Mouse (Mus musculus): ENCODE measurements around the gene Pafah2.

DNA sequence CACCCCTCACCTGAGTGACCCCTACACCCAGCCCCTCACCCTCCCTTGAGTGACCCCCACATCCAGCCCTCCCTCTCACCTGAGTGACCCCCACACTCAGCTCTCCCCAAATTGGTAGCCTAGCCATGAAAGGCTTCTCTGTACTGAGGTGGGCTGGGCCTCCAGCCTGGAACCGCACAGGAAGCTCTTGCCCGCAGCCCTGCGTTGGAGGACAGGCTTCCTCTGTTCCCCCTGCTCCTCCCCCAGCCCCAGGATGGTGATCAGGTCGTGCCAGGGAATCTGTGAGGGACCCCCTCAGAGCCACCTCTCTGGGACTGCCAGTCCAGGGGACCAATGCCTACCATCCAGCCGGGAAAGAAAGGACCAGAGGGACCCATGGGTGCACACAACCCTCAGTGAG lies 30.8 kb upstream of the Pafah2 start:
- TF ChIP-seq POLR2A (IDR thresholded peaks at IDR 0.05; ENCODE audit: low read depth, low read length) (no peak), CTCF (conservative IDR thresholded peaks at IDR 0.05; ENCODE audit: insufficient read depth, insufficient read length, low read depth, low read length) (no peak)

Data from kidney, adult 2 months (tissue).